Mouse (Mus musculus): ENCODE measurements around the gene BC005561.

DNA sequence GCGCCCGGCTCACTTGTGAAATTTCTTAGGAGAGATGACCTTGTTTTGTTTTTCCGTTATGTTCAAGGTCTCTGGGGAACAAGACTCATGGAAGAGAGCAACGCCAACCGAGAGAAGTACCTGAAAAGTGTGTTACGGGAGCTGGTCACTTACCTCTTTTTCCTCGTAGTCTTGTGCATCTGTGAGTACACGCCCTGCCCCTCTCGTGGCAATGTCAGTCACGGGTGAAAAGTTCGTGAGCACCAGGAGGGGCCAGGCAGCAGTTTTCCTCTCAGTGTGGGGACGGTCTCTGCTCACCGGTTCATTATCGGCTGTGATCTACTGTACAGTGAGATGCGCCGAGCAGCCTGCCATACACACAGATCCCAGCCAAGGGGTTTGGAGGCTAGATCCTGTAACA lies 41.3 kb upstream of the BC005561 start:
- TF ChIP-seq CTCF (IDR thresholded peaks at IDR 0.05; ENCODE audit: low read depth) (no peak), EP300 (IDR thresholded peaks at IDR 0.05; ENCODE audit: low read depth) (no peak)
